Mouse (Mus musculus) c-Kit-positive CD71-positive TER-119-negative erythroid progenitor cells, embryonic 14.5 days (primary cell): ENCODE data around the gene Sephs1.
A peak's percentile ranks its signal among the peaks of the same experiment; 100 is the strongest.
"Not testable (repeated sequence)": the region's sequence is repeated elsewhere in the genome, so short reads cannot be mapped to it uniquely, and the experiment has no call there.

Source experiments
- DNase-seq: peaks from one replicate; pipeline ENCODE4 v3.0.0-alpha.2; 2013; ENCODE audit warnings: low read depth

Gene Sephs1

GRCm38 (mm10) chr2:4907916-4908315 is 26.6 kb downstream of the Sephs1 start:
- no peak for DNase-seq

- DNase-seq, result no peak
Observed at GRCm38 (mm10) chr2:4908771-4909315, 27.5 kb downstream of the Sephs1 start.

- DNase-seq, result no peak
Observed at GRCm38 (mm10) chr2:4909909-4910308, 28.5 kb downstream of the Sephs1 start.

GRCm38 (mm10) chr2:4910521-4910920 is 29.2 kb downstream of the Sephs1 start:
- no peak for DNase-seq

GRCm38 (mm10) chr2:4913949-4914348 is 32.6 kb downstream of the Sephs1 start:
- no peak for DNase-seq

GRCm38 (mm10) chr2:4916037-4916436 is 34.7 kb downstream of the Sephs1 start:
- DNase-seq, result no peak

GRCm38 (mm10) chr2:4917326-4918021 is 36.1 kb downstream of the Sephs1 start:
- DNase-seq, result no peak

GRCm38 (mm10) chr2:4918860-4919739 is 37.7 kb downstream of the Sephs1 start, which contains the start of gene Phyh:
TSS of gene Phyh (plus strand) at chr2:4919019.
- peak; percentile 79 for DNase-seq

- no peak for DNase-seq
Observed at GRCm38 (mm10) chr2:4921019-4921418, 39.7 kb downstream of the Sephs1 start.

GRCm38 (mm10) chr2:4922476-4923164 is 41.3 kb downstream of the Sephs1 start:
- DNase-seq, result no peak

- no peak for DNase-seq
Observed at GRCm38 (mm10) chr2:4927391-4927790, 46.0 kb downstream of the Sephs1 start.

GRCm38 (mm10) chr2:4929230-4929629 is 47.9 kb downstream of the Sephs1 start:
- no peak for DNase-seq

- DNase-seq, result no peak
Observed at GRCm38 (mm10) chr2:4934516-4934915, 53.2 kb downstream of the Sephs1 start.

- DNase-seq, result no peak
Observed at GRCm38 (mm10) chr2:4937931-4938330, 56.6 kb downstream of the Sephs1 start.

- DNase-seq, result no peak
Observed at GRCm38 (mm10) chr2:4940861-4941260, 59.5 kb downstream of the Sephs1 start.

- DNase-seq, result not testable (repeated sequence)
Observed at GRCm38 (mm10) chr2:4949691-4950090, 68.3 kb downstream of the Sephs1 start.

GRCm38 (mm10) chr2:4950986-4951385 is 69.6 kb downstream of the Sephs1 start:
- no peak for DNase-seq

- DNase-seq, result no peak
Observed at GRCm38 (mm10) chr2:4954216-4954760, 72.9 kb downstream of the Sephs1 start.

GRCm38 (mm10) chr2:4958039-4958438 is 76.7 kb downstream of the Sephs1 start:
- no peak for DNase-seq
